Mouse (Mus musculus): ENCODE data around the gene Lpcat3. TPM values are rescaled to one million over a fixed set of nuclear protein-coding genes. Genes with fewer than 3 reads are reported as not detected.
"Not testable (repeated sequence)": the region's sequence is repeated elsewhere in the genome, so short reads cannot be mapped to it uniquely, and the experiment has no call there.

The Lpcat3 gene
- polyA plus RNA-seq, 1 experiment from 2014 or later = 38.5 TPM

- Histone ChIP-seq H3K4me2 (peak overlapping the region; percentile 67), H3K27ac (peak overlapping the region; percentile 85), H3K4me3 (peak overlapping the region; percentile 60), H3K9ac (peak overlapping the region; percentile 78), H3K4me1 (replicated peaks) (peaks cover 10% of the 10 kb centered on the region), H3K27me3 (no peaks in the 10 kb centered on the region), H3K36me3 (no peaks in the 10 kb centered on the region), H3K9me3 (no peaks in the 10 kb centered on the region)
- 30% methylated on average over 6 of the region's 6 CpGs for WGBS
- ATAC-seq (ENCODE audit: low FRiP score) = no peak
These were observed 832 bp upstream of the Lpcat3 start for GRCm38 (mm10) chr6:124661995-124662394.

GRCm38 (mm10) chr6:124663424-124663795 is 583 bp downstream of the Lpcat3 start:
- no peaks in the 10 kb centered on the region for H3K36me3 ChIP-seq
- H3K4me1 ChIP-seq (replicated peaks) = peaks cover 10% of the 10 kb centered on the region
- H3K4me2 ChIP-seq = peak overlapping the region; percentile 67
- H3K9me3 ChIP-seq = no peaks in the 10 kb centered on the region
- H3K9ac ChIP-seq = peak overlapping the region; percentile 78
- no peaks in the 10 kb centered on the region for H3K27me3 ChIP-seq
- peak overlapping the region; percentile 60 for H3K4me3 ChIP-seq
- no peak; the same call in 1 of the 2 replicates for ATAC-seq (ENCODE audit: low FRiP score)
- H3K27ac ChIP-seq = peak overlapping the region; percentile 85
- WGBS = 18% methylated on average over 13 of the region's 13 CpGs

GRCm38 (mm10) chr6:124664256-124664655 is 1.4 kb downstream of the Lpcat3 start:
- no peaks in the 10 kb centered on the region for H3K27me3 ChIP-seq
- H3K4me1 ChIP-seq (replicated peaks) = peaks cover 10% of the 10 kb centered on the region
- peak overlapping the region; percentile 60 for H3K4me3 ChIP-seq
- H3K36me3 ChIP-seq = no peaks in the 10 kb centered on the region
- H3K4me2 ChIP-seq = peak overlapping the region; percentile 67
- H3K9me3 ChIP-seq = no peaks in the 10 kb centered on the region
- H3K27ac ChIP-seq = no peak overlapping the region
- 91% methylated on average over 7 of the region's 7 CpGs for WGBS
- no peak for ATAC-seq (ENCODE audit: low FRiP score)
- H3K9ac ChIP-seq = no peak overlapping the region

GRCm38 (mm10) chr6:124665011-124665410 is 2.2 kb downstream of the Lpcat3 start:
- ATAC-seq (ENCODE audit: low FRiP score) = no peak
- no peak overlapping the region for H3K9ac ChIP-seq
- H3K4me1 ChIP-seq (replicated peaks) = peaks cover 10% of the 10 kb centered on the region
- H3K36me3 ChIP-seq = no peaks in the 10 kb centered on the region
- no peak overlapping the region for H3K4me2 ChIP-seq
- WGBS = 96% methylated on average over 10 of the region's 10 CpGs
- no peaks in the 10 kb centered on the region for H3K9me3 ChIP-seq
- no peak overlapping the region for H3K27ac ChIP-seq
- H3K4me3 ChIP-seq = no peak overlapping the region
- H3K27me3 ChIP-seq = no peaks in the 10 kb centered on the region

- no peak for ATAC-seq (ENCODE audit: low FRiP score)
- Histone ChIP-seq H3K9me3 (no peaks in the 10 kb centered on the region), H3K4me3 (no peak overlapping the region), H3K4me2 (no peak overlapping the region), H3K4me1 (replicated peaks) (peaks cover under 1% of the 10 kb centered on the region), H3K27me3 (no peaks in the 10 kb centered on the region), H3K36me3 (peaks cover 5% of the 10 kb centered on the region), H3K9ac (no peak overlapping the region), H3K27ac (no peak overlapping the region)
- WGBS = 91% methylated on average over 11 of the region's 11 CpGs
These were observed 6.5 kb downstream of the Lpcat3 start for GRCm38 (mm10) chr6:124669234-124669859.

- WGBS = 92% methylated on average over 7 of the region's 7 CpGs
- ATAC-seq (ENCODE audit: low FRiP score) = no peak
- no peak overlapping the region for H3K27ac ChIP-seq
These were observed 7.6 kb downstream of the Lpcat3 start for GRCm38 (mm10) chr6:124670281-124670900.

GRCm38 (mm10) chr6:124672100-124672499 is 9.3 kb downstream of the Lpcat3 start:
- ATAC-seq (ENCODE audit: low FRiP score) = no peak
- Histone ChIP-seq H3K36me3 (peaks cover 15% of the 10 kb centered on the region), H3K27ac (no peak overlapping the region), H3K4me2 (no peak overlapping the region), H3K4me1 (replicated peaks) (no peaks in the 10 kb centered on the region), H3K27me3 (no peaks in the 10 kb centered on the region), H3K9ac (no peak overlapping the region), H3K9me3 (no peaks in the 10 kb centered on the region), H3K4me3 (no peak overlapping the region)
- WGBS = 83% methylated on average over 6 of the region's 6 CpGs

More at GRCm38 (mm10) chr6:124670281-124670900, 7.6 kb downstream of the Lpcat3 start:
- Histone ChIP-seq H3K36me3 (peaks cover 13% of the 10 kb centered on the region), H3K4me3 (no peak overlapping the region), H3K27me3 (no peaks in the 10 kb centered on the region), H3K4me1 (replicated peaks) (no peaks in the 10 kb centered on the region), H3K4me2 (no peak overlapping the region), H3K9ac (no peak overlapping the region), H3K9me3 (no peaks in the 10 kb centered on the region)

GRCm38 (mm10) chr6:124673619-124674018 is 10.8 kb downstream of the Lpcat3 start:
- Histone ChIP-seq H3K4me1 (replicated peaks) (no peaks in the 10 kb centered on the region), H3K4me3 (no peak overlapping the region), H3K9ac (no peak overlapping the region), H3K9me3 (no peaks in the 10 kb centered on the region), H3K27me3 (no peaks in the 10 kb centered on the region), H3K36me3 (peaks cover 15% of the 10 kb centered on the region), H3K27ac (no peak overlapping the region), H3K4me2 (no peak overlapping the region)
- WGBS = 90% methylated on average over 9 of the region's 9 CpGs
- no peak for ATAC-seq (ENCODE audit: low FRiP score)

GRCm38 (mm10) chr6:124674591-124674990 is 11.8 kb downstream of the Lpcat3 start:
- ATAC-seq (ENCODE audit: low FRiP score) = no peak
- WGBS = 94% methylated on average over 7 of the region's 7 CpGs

GRCm38 (mm10) chr6:124676171-124676570 is 13.3 kb downstream of the Lpcat3 start:
- H3K4me3 ChIP-seq = no peak overlapping the region

More at GRCm38 (mm10) chr6:124674591-124674990, 11.8 kb downstream of the Lpcat3 start:
- Histone ChIP-seq H3K27ac (no peak overlapping the region), H3K9ac (no peak overlapping the region), H3K36me3 (peaks cover 15% of the 10 kb centered on the region), H3K4me1 (replicated peaks) (no peaks in the 10 kb centered on the region), H3K4me3 (no peak overlapping the region), H3K9me3 (no peaks in the 10 kb centered on the region), H3K4me2 (no peak overlapping the region), H3K27me3 (no peaks in the 10 kb centered on the region)

GRCm38 (mm10) chr6:124678769-124679168 is 15.9 kb downstream of the Lpcat3 start:
- H3K4me3 ChIP-seq = no peak overlapping the region
- no peaks in the 10 kb centered on the region for H3K4me1 ChIP-seq (replicated peaks)
- H3K36me3 ChIP-seq = peaks cover 15% of the 10 kb centered on the region
- no peak overlapping the region for H3K9ac ChIP-seq
- WGBS = 94% methylated on average over 7 of the region's 7 CpGs
- H3K27ac ChIP-seq = no peak overlapping the region
- ATAC-seq (ENCODE audit: low FRiP score) = no peak
- no peaks in the 10 kb centered on the region for H3K9me3 ChIP-seq
- H3K27me3 ChIP-seq = no peaks in the 10 kb centered on the region
- no peak overlapping the region for H3K4me2 ChIP-seq

More at GRCm38 (mm10) chr6:124676171-124676570, 13.3 kb downstream of the Lpcat3 start:
- Histone ChIP-seq H3K9me3 (no peaks in the 10 kb centered on the region), H3K4me2 (no peak overlapping the region), H3K27ac (no peak overlapping the region), H3K9ac (no peak overlapping the region), H3K27me3 (no peaks in the 10 kb centered on the region), H3K36me3 (peaks cover 15% of the 10 kb centered on the region), H3K4me1 (replicated peaks) (no peaks in the 10 kb centered on the region)
- ATAC-seq (ENCODE audit: low FRiP score) = no peak
- 90% methylated on average over 6 of the region's 6 CpGs for WGBS

- no peaks in the 10 kb centered on the region for H3K27me3 ChIP-seq
- no peaks in the 10 kb centered on the region for H3K9me3 ChIP-seq
- no peak overlapping the region for H3K4me2 ChIP-seq
- 92% methylated on average over 3 of the region's 3 CpGs for WGBS
- H3K4me1 ChIP-seq (replicated peaks) = no peaks in the 10 kb centered on the region
- no peak overlapping the region for H3K27ac ChIP-seq
- peaks cover 9% of the 10 kb centered on the region for H3K36me3 ChIP-seq
- no peak for ATAC-seq (ENCODE audit: low FRiP score)
- no peak overlapping the region for H3K4me3 ChIP-seq
- H3K9ac ChIP-seq = no peak overlapping the region
These were observed 16.7 kb downstream of the Lpcat3 start for GRCm38 (mm10) chr6:124679486-124679885.

- H3K4me2 ChIP-seq; H3K9ac ChIP-seq; ATAC-seq (ENCODE audit: low FRiP score); H3K9me3 ChIP-seq; H3K36me3 ChIP-seq; H3K4me3 ChIP-seq; H3K27me3 ChIP-seq; H3K27ac ChIP-seq; H3K4me1 ChIP-seq (replicated peaks): not testable (repeated sequence)
- WGBS = 58% methylated on average over 6 of the region's 6 CpGs
These were observed 19.5 kb downstream of the Lpcat3 start for GRCm38 (mm10) chr6:124682291-124682690.

Data from hindbrain, embryonic 13.5 days (tissue).